Mouse (Mus musculus) liver, postnatal 0 days (tissue): ENCODE measurements at regions not wholly inside any gene's neighbourhood (a gene's known extent, or its start where the extent isn't known, plus 50 kb on each side); places are given as distances from the start of the nearest gene placed in this dataset.

Experiments used
- CTCF ChIP-seq: sonication (generic); IDR thresholded peaks from 2 replicates; pipeline ENCODE4 v1.5.1; 2016; ENCODE audit warnings: antibody characterized with exemption, low read depth
- EP300 ChIP-seq: IDR thresholded peaks from 2 replicates; pipeline ENCODE4 v1.6.1; 2016; ENCODE audit warnings: antibody characterized with exemption, low read depth, mild to moderate bottlenecking

DNA sequence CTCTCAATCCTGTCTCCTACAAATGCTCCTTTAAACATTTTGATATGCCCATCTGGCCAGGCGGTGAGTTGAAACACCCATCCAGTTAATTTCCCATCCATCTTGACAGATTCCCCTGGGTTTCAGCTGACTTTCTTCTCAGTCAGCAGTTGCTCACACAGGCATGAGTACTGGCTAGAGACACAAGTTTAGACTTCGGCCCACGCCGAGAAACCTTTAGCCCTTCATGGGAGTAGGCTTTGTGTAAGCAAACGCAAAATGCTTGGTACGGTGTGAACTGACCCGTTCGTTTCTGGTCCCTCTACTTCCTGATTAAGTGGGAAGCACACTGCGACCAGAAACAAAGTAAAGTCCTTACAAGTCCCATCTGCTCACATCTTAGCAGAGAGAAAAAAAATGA, 401.6 kb downstream of the Rapgef2 start:
- TF ChIP-seq CTCF, result no peak
- no peak for TF ChIP-seq EP300
